Mouse (Mus musculus): Measurements from ENCODE around the gene G6pc3.

G6pc3 gene

DNA sequence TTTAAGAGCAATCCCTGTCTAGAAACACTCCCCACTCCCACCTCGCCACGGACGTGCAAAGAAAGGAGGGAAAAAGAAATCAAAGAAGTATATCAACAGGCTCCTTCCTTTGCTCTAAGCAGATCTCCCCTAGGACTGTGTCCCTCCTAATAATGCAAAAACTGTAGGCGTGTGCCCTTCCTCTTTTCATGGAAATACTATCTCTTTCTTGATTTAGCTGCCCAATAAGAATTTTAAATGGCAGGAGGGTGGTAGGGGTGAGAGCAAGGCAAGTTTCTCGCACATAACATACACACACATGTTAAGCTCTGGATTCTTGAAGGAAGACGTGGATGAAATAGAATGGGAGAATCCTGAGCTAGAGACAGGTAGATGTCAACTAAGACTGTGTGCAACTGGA lies 440 bp upstream of the G6pc3 start:
- no peak for DNase-seq (ENCODE audit: low read depth, low spot score)

DNA sequence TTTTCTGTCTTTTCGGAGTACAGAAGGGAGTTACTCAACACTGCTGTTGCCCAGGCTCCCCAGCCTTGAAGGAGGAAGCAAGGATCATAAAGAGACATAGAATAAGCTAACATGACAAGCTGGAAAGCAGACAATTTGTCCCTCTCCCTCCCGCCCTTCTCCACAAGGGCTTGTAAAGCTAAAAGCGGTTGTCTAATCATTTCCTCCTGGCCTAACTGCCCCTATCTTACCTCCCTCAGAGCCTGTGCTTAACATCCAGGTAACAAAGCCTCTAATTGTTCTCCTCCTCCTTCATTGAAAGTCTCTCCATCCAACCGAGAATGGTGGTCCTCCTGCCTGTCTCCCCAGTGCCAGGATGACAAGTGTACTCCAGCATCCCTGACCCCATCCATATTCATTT lies 1.4 kb downstream of the G6pc3 start:
- DNase-seq (ENCODE audit: low read depth, low spot score) = no peak

GRCm38 (mm10) chr11:102193657-102194440 lies 4.4 kb downstream of the G6pc3 start:
- no peak for DNase-seq (ENCODE audit: low read depth, low spot score)

GRCm38 (mm10) chr11:102196018-102196797 lies 6.8 kb downstream of the G6pc3 start:
- no peak for DNase-seq (ENCODE audit: low read depth, low spot score)

GRCm38 (mm10) chr11:102198245-102198644 lies 8.8 kb downstream of the G6pc3 start:
- DNase-seq (ENCODE audit: low read depth, low spot score) = no peak

- DNase-seq (ENCODE audit: low read depth, low spot score) = no peak
These were observed 10.4 kb downstream of the G6pc3 start for GRCm38 (mm10) chr11:102199856-102200255.

DNA sequence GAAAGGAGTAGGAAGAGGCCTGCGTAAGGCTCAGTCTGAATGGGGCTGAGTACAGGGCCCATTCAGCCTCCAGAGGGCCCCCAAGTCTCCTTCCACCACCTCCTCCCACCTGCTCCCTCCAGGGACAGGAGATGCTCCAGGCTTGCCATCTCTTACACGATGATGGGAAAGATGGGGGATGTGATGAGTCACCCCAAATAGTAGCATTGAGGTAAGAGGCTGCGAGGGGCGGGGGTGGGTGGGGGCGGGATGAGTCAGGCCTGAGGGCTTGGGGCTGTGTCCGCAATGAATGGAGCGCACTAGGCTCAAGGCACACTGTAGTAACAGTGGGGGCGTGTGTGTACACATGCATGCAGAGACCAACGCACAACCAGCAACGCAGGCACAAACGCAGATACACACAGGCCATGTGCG lies 12.0 kb downstream of the G6pc3 start:
- no peak for DNase-seq (ENCODE audit: low read depth, low spot score)

DNA sequence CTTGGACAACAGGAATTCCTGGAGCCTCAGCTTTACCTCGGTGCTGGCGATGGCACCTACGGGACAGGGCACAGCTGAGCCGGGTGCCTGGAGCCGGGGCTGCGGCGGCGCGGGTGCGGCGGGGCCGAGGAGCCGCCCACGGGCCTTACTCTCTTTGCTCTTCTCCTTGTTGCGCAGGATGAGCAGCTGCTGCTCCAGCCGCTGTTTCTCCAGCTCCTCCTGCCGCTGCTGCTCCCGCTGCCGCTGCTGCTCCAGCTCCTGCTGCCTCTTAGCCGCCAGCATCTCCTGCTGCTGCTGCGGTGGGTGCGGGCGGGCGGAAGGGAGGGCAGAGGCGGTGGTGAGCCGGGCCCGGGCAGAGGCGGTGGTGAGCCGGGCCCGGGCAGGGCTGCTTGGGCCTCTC lies 17.1 kb downstream of the G6pc3 start:
- DNase-seq (ENCODE audit: low read depth, low spot score) = no peak

- no peak for DNase-seq (ENCODE audit: low read depth, low spot score)
These were observed 18.7 kb downstream of the G6pc3 start for GRCm38 (mm10) chr11:102207825-102208777.

DNA sequence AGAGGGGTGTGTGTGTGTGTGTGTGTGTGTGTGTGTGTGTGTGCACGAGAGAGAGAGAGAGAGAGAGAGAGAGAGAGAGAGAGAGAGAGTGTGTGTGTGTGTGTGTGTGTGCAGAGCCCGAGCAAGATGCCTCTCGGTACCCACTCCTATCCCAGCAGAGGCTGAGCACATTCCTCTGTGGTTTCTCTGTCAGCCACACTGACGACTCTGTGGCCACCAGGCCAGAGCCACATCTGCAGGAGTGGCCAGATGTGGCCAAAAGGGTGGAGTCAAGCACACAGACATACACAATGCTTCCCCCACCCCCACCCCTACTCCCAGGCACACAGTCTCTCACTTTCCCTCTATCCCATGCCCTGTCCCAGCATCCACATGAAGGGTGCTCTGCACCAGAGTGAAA lies 19.4 kb downstream of the G6pc3 start:
- no peak for DNase-seq (ENCODE audit: low read depth, low spot score)

DNA sequence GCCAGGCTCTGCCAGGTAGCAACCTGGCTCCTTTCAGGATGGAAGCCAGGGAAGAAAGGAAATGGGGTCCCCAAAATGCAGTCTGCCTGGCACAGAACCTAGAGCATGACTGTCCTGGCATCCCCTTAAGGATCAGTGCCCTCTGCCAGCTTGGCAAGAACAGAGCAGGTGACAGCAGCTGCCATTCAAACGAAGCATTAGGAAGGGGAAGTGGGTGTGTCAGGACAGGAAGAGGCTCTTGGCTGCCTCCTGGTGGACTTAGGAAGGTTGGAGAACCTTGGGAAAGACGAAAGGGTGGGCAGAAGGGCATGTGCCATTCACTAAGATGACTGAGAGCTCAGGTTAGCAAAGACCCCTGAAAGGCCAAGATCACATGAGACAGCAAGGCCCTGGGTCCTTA lies 20.3 kb downstream of the G6pc3 start:
- no peak for DNase-seq (ENCODE audit: low read depth, low spot score)

DNA sequence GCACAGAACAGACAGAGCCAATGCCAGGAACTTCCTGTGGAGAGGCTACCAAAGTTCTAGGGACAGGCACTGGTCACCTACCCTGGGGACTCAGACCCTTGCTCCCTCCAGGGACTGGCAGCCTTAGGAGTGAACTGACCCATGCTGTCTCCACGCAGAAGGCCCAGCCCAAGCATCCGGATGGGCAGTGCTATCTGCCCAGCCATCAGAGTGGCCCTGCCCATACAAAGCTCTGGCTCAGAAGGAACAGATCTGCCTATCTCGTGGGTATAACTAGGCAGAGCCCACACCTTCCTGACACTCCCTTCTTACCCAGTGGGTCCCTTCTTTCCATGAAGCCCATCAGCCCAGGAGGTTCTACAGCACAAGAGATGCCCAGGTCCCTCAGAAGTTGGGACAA lies 20.8 kb downstream of the G6pc3 start:
- DNase-seq (ENCODE audit: low read depth, low spot score) = no peak

DNA sequence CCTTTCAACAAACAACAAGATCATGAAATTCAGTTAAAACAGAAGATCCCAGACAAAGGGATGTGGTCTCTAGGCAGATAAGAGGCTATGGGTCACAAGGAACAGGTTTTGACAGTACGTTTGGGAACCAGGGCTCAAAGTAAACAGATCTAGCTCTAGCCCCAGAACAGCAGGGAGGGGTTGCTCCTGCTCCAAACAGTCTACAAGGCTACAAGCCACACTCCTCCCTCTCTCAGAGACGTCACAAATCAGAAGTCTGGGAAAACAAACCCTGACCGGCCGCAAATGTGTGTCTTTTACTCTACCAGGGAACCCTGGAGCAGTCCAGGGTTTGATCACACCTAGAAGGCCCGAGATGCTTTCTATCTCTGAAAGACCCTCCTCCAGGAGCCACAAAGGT lies 21.6 kb downstream of the G6pc3 start:
- DNase-seq (ENCODE audit: low read depth, low spot score) = no peak

DNA sequence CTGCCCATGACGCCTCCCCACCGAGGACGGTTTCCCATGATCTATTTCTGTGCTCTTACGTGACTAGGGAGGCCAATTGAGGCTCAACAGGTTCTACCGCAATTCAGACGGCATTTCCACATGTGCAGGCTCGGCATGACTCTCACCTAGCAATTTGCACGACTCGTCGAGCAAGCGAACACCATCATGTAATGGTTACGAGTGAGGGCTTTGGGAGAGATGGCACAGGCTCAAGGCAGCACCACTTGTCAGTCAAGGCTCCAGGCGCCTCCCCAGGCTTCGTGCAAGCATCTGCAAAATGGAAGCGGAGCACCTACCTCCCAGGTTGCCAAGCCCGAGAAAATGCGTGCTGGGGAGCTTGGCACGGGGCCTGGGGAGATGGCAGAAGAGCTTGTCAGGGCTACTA lies 22.5 kb downstream of the G6pc3 start:
- no peak for DNase-seq (ENCODE audit: low read depth, low spot score)

GRCm38 (mm10) chr11:102214430-102215156 lies 25.2 kb downstream of the G6pc3 start:
- no peak for DNase-seq (ENCODE audit: low read depth, low spot score)

DNA sequence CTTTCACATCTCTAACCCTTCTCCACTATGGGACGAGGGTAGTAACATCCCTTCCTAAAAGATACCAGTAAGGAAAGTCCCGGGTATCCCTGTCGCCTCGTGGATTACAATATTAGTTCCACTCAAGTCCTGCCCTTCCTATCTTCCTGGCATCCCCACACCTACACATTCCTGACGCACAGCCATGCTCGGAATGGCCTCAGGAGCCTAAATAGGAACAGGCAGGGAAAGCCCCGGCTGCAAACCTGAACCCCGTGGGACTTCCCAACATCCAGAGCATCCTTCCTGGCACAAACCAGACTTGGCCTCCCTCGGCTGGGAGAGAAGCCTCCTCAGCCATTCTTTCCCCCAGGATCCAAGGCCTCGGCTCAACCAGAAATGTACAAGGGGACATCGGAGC lies 26.1 kb downstream of the G6pc3 start:
- no peak for DNase-seq (ENCODE audit: low read depth, low spot score)

DNA sequence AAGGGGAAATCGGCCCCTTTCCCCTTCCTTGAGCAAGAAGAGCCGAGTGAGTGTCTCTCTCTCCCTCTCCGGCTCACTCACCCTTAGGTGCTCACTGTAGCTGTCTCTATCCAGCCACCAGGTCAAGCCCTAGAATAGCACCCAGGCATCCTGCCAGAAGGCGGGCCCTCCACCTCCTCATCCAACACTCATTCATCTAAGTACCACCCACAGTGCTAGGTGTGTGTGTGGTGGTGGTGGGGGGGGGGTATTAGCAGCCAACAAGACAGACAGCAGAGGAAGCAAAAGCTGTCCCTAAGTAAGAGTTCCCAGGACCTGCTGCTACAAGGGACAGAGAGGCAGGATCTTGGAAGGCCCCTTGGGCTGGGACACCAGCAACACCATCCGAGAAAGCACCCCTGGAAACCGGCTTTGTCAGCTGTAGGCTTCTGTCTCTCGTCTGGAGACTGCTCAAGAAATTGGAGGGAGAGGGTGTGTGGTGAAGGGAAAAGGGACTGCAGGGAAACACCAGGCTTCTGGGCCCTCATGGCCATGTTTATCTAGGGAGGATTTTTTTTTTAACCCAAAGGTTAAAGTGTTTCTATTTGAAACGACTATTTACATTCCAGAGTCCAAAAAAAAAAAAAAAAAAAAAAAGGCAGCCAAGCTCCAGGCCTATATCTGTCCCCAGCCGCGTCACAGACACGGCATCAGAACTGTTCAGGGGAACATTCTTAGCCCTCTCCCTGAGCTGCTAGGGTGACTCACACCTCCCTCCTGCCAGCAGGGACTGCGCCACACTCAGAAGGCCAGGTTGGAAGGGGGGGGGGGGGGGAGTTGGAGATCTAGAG lies 26.9 kb downstream of the G6pc3 start:
- no peak for DNase-seq (ENCODE audit: low read depth, low spot score)

GRCm38 (mm10) chr11:102216886-102217240 lies 27.4 kb downstream of the G6pc3 start:
- no peak for DNase-seq (ENCODE audit: low read depth, low spot score)

GRCm38 (mm10) chr11:102217396-102217795 lies 28.0 kb downstream of the G6pc3 start:
- DNase-seq (ENCODE audit: low read depth, low spot score) = no peak

- DNase-seq (ENCODE audit: low read depth, low spot score) = no peak
These were observed 28.5 kb downstream of the G6pc3 start for GRCm38 (mm10) chr11:102217876-102218430.

Data from c-Kit-negative CD71-positive TER-119-positive erythroid progenitor cells, embryonic 14.5 days (primary cell).